Mouse (Mus musculus) heart, adult 11 months (tissue): ENCODE results near the gene Macrod2.

Experiments used
- DNase-seq: peaks from one replicate; pipeline ENCODE4 v3.0.0; 2022

Macrod2 gene

GRCm38 (mm10) chr2:142058751-142059090 lies 1663.6 kb downstream of the Macrod2 start:
- DNase-seq: no peak

GRCm38 (mm10) chr2:142108947-142109346 lies 1713.8 kb downstream of the Macrod2 start:
- DNase-seq: no peak

- no peak for DNase-seq
Observed at GRCm38 (mm10) chr2:142116623-142117022, 1721.5 kb downstream of the Macrod2 start.

- no peak for DNase-seq
Observed at GRCm38 (mm10) chr2:142128109-142128508, 1733.0 kb downstream of the Macrod2 start.

- no peak for DNase-seq
Observed at GRCm38 (mm10) chr2:142129166-142129565, 1734.1 kb downstream of the Macrod2 start.

- DNase-seq: no peak
Observed at GRCm38 (mm10) chr2:142149310-142149709, 1754.2 kb downstream of the Macrod2 start.

GRCm38 (mm10) chr2:142163506-142164275 lies 1768.6 kb downstream of the Macrod2 start:
- no peak for DNase-seq

GRCm38 (mm10) chr2:142169649-142170048 lies 1774.5 kb downstream of the Macrod2 start:
- DNase-seq: no peak

- no peak for DNase-seq
Observed at GRCm38 (mm10) chr2:142172706-142173105, 1777.6 kb downstream of the Macrod2 start.

- DNase-seq: no peak
Observed at GRCm38 (mm10) chr2:142174039-142174438, 1778.9 kb downstream of the Macrod2 start.

GRCm38 (mm10) chr2:142186922-142187321 lies 1791.8 kb downstream of the Macrod2 start:
- no peak for DNase-seq

GRCm38 (mm10) chr2:142187428-142187827 lies 1792.3 kb downstream of the Macrod2 start:
- no peak for DNase-seq

GRCm38 (mm10) chr2:142217371-142217770 lies 1822.3 kb downstream of the Macrod2 start:
- no peak for DNase-seq

GRCm38 (mm10) chr2:142222137-142222921 lies 1827.2 kb downstream of the Macrod2 start:
- no peak for DNase-seq

- DNase-seq: no peak
Observed at GRCm38 (mm10) chr2:142222926-142223325, 1827.8 kb downstream of the Macrod2 start.

- no peak for DNase-seq
Observed at GRCm38 (mm10) chr2:142230985-142231549, 1836.0 kb downstream of the Macrod2 start.

GRCm38 (mm10) chr2:142232828-142233227 lies 1837.7 kb downstream of the Macrod2 start:
- DNase-seq: no peak

- DNase-seq: peak; percentile 53
Observed at GRCm38 (mm10) chr2:142243483-142243882, 1848.4 kb downstream of the Macrod2 start.

- peak; percentile 51 for DNase-seq
Observed at GRCm38 (mm10) chr2:142250383-142250782, 1855.3 kb downstream of the Macrod2 start.

- DNase-seq: peak; percentile 16
Observed at GRCm38 (mm10) chr2:142251518-142251917, 1856.4 kb downstream of the Macrod2 start.

GRCm38 (mm10) chr2:142253913-142254312 lies 1858.8 kb downstream of the Macrod2 start:
- peak; percentile 70 for DNase-seq

- peak; percentile 5 for DNase-seq
Observed at GRCm38 (mm10) chr2:142254566-142254965, 1859.5 kb downstream of the Macrod2 start.

- DNase-seq: peak; percentile 24
Observed at GRCm38 (mm10) chr2:142257501-142257900, 1862.4 kb downstream of the Macrod2 start.

- DNase-seq: no peak
Observed at GRCm38 (mm10) chr2:142261046-142261445, 1865.9 kb downstream of the Macrod2 start.
